Mouse (Mus musculus) megakaryocyte, embryonic 14.5 days (primary cell): ENCODE data around the gene Pdia2. TPM values are rescaled to one million over a fixed set of nuclear protein-coding genes. Genes with fewer than 3 reads are reported as not detected.
A peak's percentile ranks its signal among the peaks of the same experiment; 100 is the strongest.
"Not testable (repeated sequence)": the region's sequence is repeated elsewhere in the genome, so short reads cannot be mapped to it uniquely, and the experiment has no call there.

Experiments used
- H3K27me3 ChIP-seq: replicated peaks from 2 replicates; pipeline ENCODE3; 2012; ENCODE audit warnings: inconsistent platforms
- H3K36me3 ChIP-seq: replicated peaks from 2 replicates; pipeline ENCODE3; 2012; ENCODE audit warnings: low read length, inconsistent platforms, mixed read lengths
- H3K4me1 ChIP-seq: 2 replicates; pipeline ENCODE4 v1.6.1; 2012; ENCODE audit warnings: inconsistent platforms
- H3K4me3 ChIP-seq: replicated peaks from 2 replicates; pipeline ENCODE3; 2012; ENCODE audit warnings: moderate library complexity, mild to moderate bottlenecking, inconsistent platforms
- H3K9me3 ChIP-seq: 2 replicates; pipeline ENCODE4 v1.6.1; 2012; ENCODE audit warnings: inconsistent platforms
- FLI1 ChIP-seq: IDR thresholded peaks from 2 replicates; pipeline ENCODE4 v1.6.1; 2012; ENCODE audit warnings: low read length, inconsistent platforms, mixed read lengths
- GATA1 ChIP-seq: IDR thresholded peaks from 3 replicates; pipeline ENCODE4 v1.6.1; 2012; ENCODE audit warnings: mixed read lengths, low read length, inconsistent platforms, borderline replicate concordance
- polyA plus RNA-seq: library from polyadenylated mRNA; stranded (reverse); fragments of >175 nt; gene quantifications from 2 replicates; pipeline ENCODE4 v1.2.3, GENCODE M21; 2012; ENCODE audit warnings: low replicate concordance; ENCODE audit not compliant: insufficient read depth

The Pdia2 gene
- polyA plus RNA-seq, 1 experiment: not detected

GRCm38 (mm10) chr17:26202737-26203136 lies 3.9 kb upstream of the Pdia2 start, which contains the start of gene Rgs11:
Rgs11 (plus strand) TSS chr17:26202951.
- Histone ChIP-seq H3K4me3 (peak within 1 kb of the TSS; percentile 90), H3K4me1 (peaks cover 31% of the 10 kb centered on the region), H3K36me3 (peaks cover 8% of the 10 kb centered on the region), H3K9me3 (no peaks in the 10 kb centered on the region), H3K27me3 (peaks cover 93% of the 10 kb centered on the region)
- no peak for TF ChIP-seq GATA1
- TF ChIP-seq FLI1: no peak

GRCm38 (mm10) chr17:26201998-26202397 lies 3.1 kb upstream of the Pdia2 start:
- Histone ChIP-seq H3K4me3 (no peak overlapping the region), H3K27me3 (peaks cover 86% of the 10 kb centered on the region), H3K36me3 (peaks cover 16% of the 10 kb centered on the region), H3K4me1 (peaks cover 31% of the 10 kb centered on the region), H3K9me3 (no peaks in the 10 kb centered on the region)
- TF ChIP-seq FLI1 (no peak), GATA1 (no peak)

GRCm38 (mm10) chr17:26200831-26201705 lies 2.2 kb upstream of the Pdia2 start:
- H3K27me3 ChIP-seq: peaks cover 78% of the 10 kb centered on the region
- no peaks in the 10 kb centered on the region for H3K9me3 ChIP-seq
- peaks cover 31% of the 10 kb centered on the region for H3K4me1 ChIP-seq
- peak overlapping the region; percentile 81 for H3K4me3 ChIP-seq
- TF ChIP-seq FLI1: no peak
- TF ChIP-seq GATA1: no peak
- H3K36me3 ChIP-seq: peaks cover 25% of the 10 kb centered on the region

- Histone ChIP-seq H3K27me3 (no peaks in the 10 kb centered on the region), H3K4me1 (no peaks in the 10 kb centered on the region), H3K4me3 (no peak overlapping the region), H3K9me3 (no peaks in the 10 kb centered on the region), H3K36me3 (peaks cover 99% of the 10 kb centered on the region)
- TF ChIP-seq GATA1: no peak
- no peak for TF ChIP-seq FLI1
Measured at GRCm38 (mm10) chr17:26192481-26193190, 6.3 kb downstream of the Pdia2 start.

- not testable (repeated sequence) for H3K4me1 ChIP-seq, H3K27me3 ChIP-seq, H3K9me3 ChIP-seq, H3K4me3 ChIP-seq
- peaks cover 99% of the 10 kb centered on the region for H3K36me3 ChIP-seq
Measured at GRCm38 (mm10) chr17:26191486-26191885, 7.4 kb downstream of the Pdia2 start.

- H3K36me3 ChIP-seq: peaks cover 97% of the 10 kb centered on the region
- no peak for TF ChIP-seq GATA1
- no peak for TF ChIP-seq FLI1
Measured at GRCm38 (mm10) chr17:26188091-26188805, 10.6 kb downstream of the Pdia2 start.

GRCm38 (mm10) chr17:26187592-26187991 lies 11.3 kb downstream of the Pdia2 start:
- Histone ChIP-seq H3K4me1 (0 out of 2 replicates have a peak, but pooled peaks cover 4% of the 10 kb centered on the region), H3K27me3 (no peaks in the 10 kb centered on the region), H3K36me3 (peaks cover 95% of the 10 kb centered on the region), H3K9me3 (no peaks in the 10 kb centered on the region), H3K4me3 (no peak overlapping the region)
- TF ChIP-seq GATA1: no peak
- no peak for TF ChIP-seq FLI1

More at GRCm38 (mm10) chr17:26188091-26188805, 10.6 kb downstream of the Pdia2 start:
- Histone ChIP-seq H3K4me3 (no peak overlapping the region), H3K9me3 (no peaks in the 10 kb centered on the region), H3K27me3 (no peaks in the 10 kb centered on the region), H3K4me1 (0 out of 2 replicates have a peak, but pooled peaks cover 3% of the 10 kb centered on the region)

- TF ChIP-seq GATA1 (no peak), FLI1 (no peak)
- H3K36me3 ChIP-seq: peaks cover 72% of the 10 kb centered on the region
Measured at GRCm38 (mm10) chr17:26181179-26181578, 17.7 kb downstream of the Pdia2 start.

GRCm38 (mm10) chr17:26178611-26179010 lies 20.3 kb downstream of the Pdia2 start:
- H3K9me3 ChIP-seq: peaks cover 3% of the 10 kb centered on the region; the same call in 1 of the 2 replicates
- H3K36me3 ChIP-seq: peaks cover 72% of the 10 kb centered on the region
- peaks cover 26% of the 10 kb centered on the region for H3K4me1 ChIP-seq
- H3K4me3 ChIP-seq: no peak overlapping the region
- TF ChIP-seq FLI1 (no peak), GATA1 (no peak)
- no peaks in the 10 kb centered on the region for H3K27me3 ChIP-seq

More at GRCm38 (mm10) chr17:26181179-26181578, 17.7 kb downstream of the Pdia2 start:
- peaks cover 26% of the 10 kb centered on the region for H3K4me1 ChIP-seq
- H3K4me3 ChIP-seq: no peak overlapping the region
- peaks cover 3% of the 10 kb centered on the region; the same call in 1 of the 2 replicates for H3K9me3 ChIP-seq
- no peaks in the 10 kb centered on the region for H3K27me3 ChIP-seq

- H3K27me3 ChIP-seq, H3K9me3 ChIP-seq, H3K4me3 ChIP-seq: not testable (repeated sequence)
- Histone ChIP-seq H3K36me3 (peaks cover 61% of the 10 kb centered on the region), H3K4me1 (peaks cover 22% of the 10 kb centered on the region)
Measured at GRCm38 (mm10) chr17:26175248-26175647, 23.6 kb downstream of the Pdia2 start.
